Mouse (Mus musculus) B cell, adult 62 days (primary cell): ENCODE data around the gene Papss1. TPM values are rescaled to one million over a fixed set of nuclear protein-coding genes. Genes with fewer than 3 reads are reported as not detected.

ENCODE experiments used
- total RNA-seq: library from RNA; stranded (reverse); gene quantifications from 4 replicates; pipeline ENCODE4 v1.2.4, GENCODE M21; 2023

Papss1 gene
- total RNA-seq = 15.8 to 18.2 TPM (median 16.4 TPM) in 4 replicates

DNA sequence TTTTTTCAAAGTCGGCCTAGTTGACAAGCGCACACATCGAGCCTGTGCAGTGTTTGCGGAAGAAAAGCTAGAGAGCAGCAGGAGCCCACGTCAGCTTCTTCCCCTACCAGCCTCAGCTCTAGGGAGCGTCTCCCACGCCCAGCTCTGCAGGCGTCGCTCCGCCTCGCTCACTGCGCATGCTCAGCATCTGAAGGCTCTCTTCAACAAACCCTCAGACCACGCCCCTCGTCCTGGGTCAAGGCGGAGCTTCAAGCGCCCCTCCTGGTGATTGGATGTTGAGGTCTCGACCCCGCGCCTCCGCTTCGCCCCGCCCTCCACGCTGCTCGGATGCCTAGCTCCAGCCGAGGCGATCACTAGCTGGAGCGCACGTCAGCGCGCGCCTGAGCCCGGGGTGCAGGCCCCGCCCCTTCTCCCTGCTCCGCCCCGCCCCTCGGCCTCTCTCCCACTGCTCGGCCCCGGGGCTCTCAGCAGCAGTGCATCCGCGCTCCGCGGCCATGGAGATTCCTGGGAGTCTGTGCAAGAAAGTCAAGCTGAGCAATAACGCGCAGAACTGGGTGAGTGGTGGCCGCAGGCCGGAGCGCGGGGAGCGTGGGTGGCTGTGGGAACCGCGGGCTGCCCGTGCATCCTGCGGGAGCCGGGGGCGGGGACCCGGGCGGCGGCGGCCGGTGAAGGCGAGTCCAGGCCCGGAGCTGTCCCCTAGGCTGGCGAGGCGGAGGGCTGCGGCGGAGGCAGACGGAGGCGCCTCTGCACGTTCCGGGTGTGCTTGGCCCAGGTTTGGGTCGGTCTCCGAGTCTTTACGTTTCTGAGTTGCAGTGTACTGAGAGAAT is at the start of gene Papss1:
TSS of gene Papss1 (plus strand) at position 339 of the 827 bp plus-strand sequence.

Other genes starting within 250 kb of the Papss1 start
- 0.09 to 0.27 TPM in 2 of 4 replicates, not detected in the others for gene Sgms2, start 73.4 kb upstream of the Papss1 start, total RNA-seq